Mouse (Mus musculus): ENCODE measurements around the gene Chadl. TPM values are rescaled to one million over a fixed set of nuclear protein-coding genes. Genes with fewer than 3 reads are reported as not detected.
"Not testable (repeated sequence)": the region's sequence is repeated elsewhere in the genome, so short reads cannot be mapped to it uniquely, and the experiment has no call there.

Chadl gene
- polyA plus RNA-seq, 1 experiment from 2014 or later, result 1.5 TPM

GRCm38 (mm10) chr15:81708991-81709390, 11.9 kb upstream of the Chadl start:
- no peak overlapping the region for H3K4me2 ChIP-seq
- no peak overlapping the region for H3K27ac ChIP-seq (ENCODE audit: low read depth, low read length)
- WGBS (ENCODE audit: insufficient replicate concordance), result 93% methylated on average over 11 of the region's 11 CpGs
- H3K4me1 ChIP-seq (ENCODE audit: control insufficient read depth, insufficient read depth, low read length), result no peaks in the 10 kb centered on the region
- H3K36me3 ChIP-seq (ENCODE audit: control insufficient read depth, insufficient read depth, low read length), result peaks cover 57% of the 10 kb centered on the region
- H3K9me3 ChIP-seq (replicated peaks; ENCODE audit: control insufficient read depth, low read length), result no peaks in the 10 kb centered on the region
- H3K27me3 ChIP-seq (ENCODE audit: control insufficient read depth, insufficient read depth, low read length), result no peaks in the 10 kb centered on the region
- ATAC-seq (replicated peaks; ENCODE audit: insufficient number of reproducible peaks, low FRiP score, low TSS enrichment), result no peak
- H3K4me3 ChIP-seq (ENCODE audit: low read depth, low read length), result no peak overlapping the region
- no peak overlapping the region for H3K9ac ChIP-seq (ENCODE audit: low read depth, low read length)

GRCm38 (mm10) chr15:81703094-81703489, 6.0 kb upstream of the Chadl start:
- Histone ChIP-seq H3K36me3 (ENCODE audit: control insufficient read depth, insufficient read depth, low read length) (peaks cover 22% of the 10 kb centered on the region), H3K4me1 (ENCODE audit: control insufficient read depth, insufficient read depth, low read length) (no peaks in the 10 kb centered on the region), H3K4me3 (ENCODE audit: low read depth, low read length) (no peak overlapping the region), H3K4me2 (no peak overlapping the region), H3K27me3 (ENCODE audit: control insufficient read depth, insufficient read depth, low read length) (no peaks in the 10 kb centered on the region), H3K27ac (ENCODE audit: low read depth, low read length) (no peak overlapping the region), H3K9ac (ENCODE audit: low read depth, low read length) (no peak overlapping the region), H3K9me3 (replicated peaks; ENCODE audit: control insufficient read depth, low read length) (no peaks in the 10 kb centered on the region)
- no peak for ATAC-seq (replicated peaks; ENCODE audit: insufficient number of reproducible peaks, low FRiP score, low TSS enrichment)
- 86% methylated on average over 3 of the region's 3 CpGs for WGBS (ENCODE audit: insufficient replicate concordance)

GRCm38 (mm10) chr15:81702306-81703093, 5.4 kb upstream of the Chadl start:
- no peak overlapping the region for H3K4me3 ChIP-seq (ENCODE audit: low read depth, low read length)
- H3K4me1 ChIP-seq (ENCODE audit: control insufficient read depth, insufficient read depth, low read length), result no peaks in the 10 kb centered on the region
- H3K4me2 ChIP-seq, result no peak overlapping the region
- no peak overlapping the region for H3K27ac ChIP-seq (ENCODE audit: low read depth, low read length)
- H3K27me3 ChIP-seq (ENCODE audit: control insufficient read depth, insufficient read depth, low read length), result no peaks in the 10 kb centered on the region
- no peak for ATAC-seq (replicated peaks; ENCODE audit: insufficient number of reproducible peaks, low FRiP score, low TSS enrichment)
- 87% methylated on average over 13 of the region's 13 CpGs for WGBS (ENCODE audit: insufficient replicate concordance)
- H3K36me3 ChIP-seq (ENCODE audit: control insufficient read depth, insufficient read depth, low read length), result peaks cover 19% of the 10 kb centered on the region
- no peaks in the 10 kb centered on the region for H3K9me3 ChIP-seq (replicated peaks; ENCODE audit: control insufficient read depth, low read length)
- no peak overlapping the region for H3K9ac ChIP-seq (ENCODE audit: low read depth, low read length)

- not testable (repeated sequence) for H3K27me3 ChIP-seq (ENCODE audit: control insufficient read depth, insufficient read depth, low read length)
Measured at GRCm38 (mm10) chr15:81701350-81701749, 4.3 kb upstream of the Chadl start.

GRCm38 (mm10) chr15:81700601-81701000, 3.5 kb upstream of the Chadl start:
- Histone ChIP-seq H3K4me3 (ENCODE audit: low read depth, low read length) (no peak overlapping the region), H3K4me1 (ENCODE audit: control insufficient read depth, insufficient read depth, low read length) (no peaks in the 10 kb centered on the region), H3K9ac (ENCODE audit: low read depth, low read length) (no peak overlapping the region), H3K27ac (ENCODE audit: low read depth, low read length) (no peak overlapping the region), H3K27me3 (ENCODE audit: control insufficient read depth, insufficient read depth, low read length) (peaks cover 12% of the 10 kb centered on the region), H3K9me3 (replicated peaks; ENCODE audit: control insufficient read depth, low read length) (no peaks in the 10 kb centered on the region), H3K4me2 (no peak overlapping the region), H3K36me3 (ENCODE audit: control insufficient read depth, insufficient read depth, low read length) (peaks cover 14% of the 10 kb centered on the region)
- WGBS (ENCODE audit: insufficient replicate concordance), result 62% methylated on average over 8 of the region's 8 CpGs
- no peak for ATAC-seq (replicated peaks; ENCODE audit: insufficient number of reproducible peaks, low FRiP score, low TSS enrichment)

More at GRCm38 (mm10) chr15:81701350-81701749, 4.3 kb upstream of the Chadl start:
- 78% methylated on average over 4 of the region's 4 CpGs for WGBS (ENCODE audit: insufficient replicate concordance)
- H3K9ac ChIP-seq (ENCODE audit: low read depth, low read length); H3K9me3 ChIP-seq (replicated peaks; ENCODE audit: control insufficient read depth, low read length); ATAC-seq (replicated peaks; ENCODE audit: insufficient number of reproducible peaks, low FRiP score, low TSS enrichment); H3K4me2 ChIP-seq; H3K27ac ChIP-seq (ENCODE audit: low read depth, low read length); H3K4me3 ChIP-seq (ENCODE audit: low read depth, low read length); H3K4me1 ChIP-seq (ENCODE audit: control insufficient read depth, insufficient read depth, low read length): not testable (repeated sequence)
- peaks cover 16% of the 10 kb centered on the region for H3K36me3 ChIP-seq (ENCODE audit: control insufficient read depth, insufficient read depth, low read length)

- no peaks in the 10 kb centered on the region for H3K4me1 ChIP-seq (ENCODE audit: control insufficient read depth, insufficient read depth, low read length)
- no peak for ATAC-seq (replicated peaks; ENCODE audit: insufficient number of reproducible peaks, low FRiP score, low TSS enrichment)
- H3K9ac ChIP-seq (ENCODE audit: low read depth, low read length), result no peak overlapping the region
- H3K27me3 ChIP-seq (ENCODE audit: control insufficient read depth, insufficient read depth, low read length), result peaks cover 12% of the 10 kb centered on the region
- peaks cover 10% of the 10 kb centered on the region for H3K36me3 ChIP-seq (ENCODE audit: control insufficient read depth, insufficient read depth, low read length)
- H3K4me2 ChIP-seq, result no peak overlapping the region
- WGBS (ENCODE audit: insufficient replicate concordance), result 73% methylated on average over 2 of the region's 2 CpGs
- H3K9me3 ChIP-seq (replicated peaks; ENCODE audit: control insufficient read depth, low read length), result no peaks in the 10 kb centered on the region
- H3K4me3 ChIP-seq (ENCODE audit: low read depth, low read length), result no peak overlapping the region
- no peak overlapping the region for H3K27ac ChIP-seq (ENCODE audit: low read depth, low read length)
Measured at GRCm38 (mm10) chr15:81700161-81700560, 3.1 kb upstream of the Chadl start.

GRCm38 (mm10) chr15:81698532-81698931, 1.4 kb upstream of the Chadl start:
- Histone ChIP-seq H3K4me1 (ENCODE audit: control insufficient read depth, insufficient read depth, low read length) (peaks cover 12% of the 10 kb centered on the region), H3K9ac (ENCODE audit: low read depth, low read length) (no peak overlapping the region), H3K27me3 (ENCODE audit: control insufficient read depth, insufficient read depth, low read length) (peaks cover 27% of the 10 kb centered on the region), H3K36me3 (ENCODE audit: control insufficient read depth, insufficient read depth, low read length) (no peaks in the 10 kb centered on the region; the same call in 1 of the 2 replicates), H3K9me3 (replicated peaks; ENCODE audit: control insufficient read depth, low read length) (no peaks in the 10 kb centered on the region), H3K4me2 (no peak overlapping the region), H3K4me3 (ENCODE audit: low read depth, low read length) (no peak overlapping the region), H3K27ac (ENCODE audit: low read depth, low read length) (no peak overlapping the region)
- 73% methylated on average over 2 of the region's 2 CpGs for WGBS (ENCODE audit: insufficient replicate concordance)
- ATAC-seq (replicated peaks; ENCODE audit: insufficient number of reproducible peaks, low FRiP score, low TSS enrichment), result no peak

GRCm38 (mm10) chr15:81697847-81698246, 760 bp upstream of the Chadl start:
- Histone ChIP-seq H3K36me3 (ENCODE audit: control insufficient read depth, insufficient read depth, low read length) (no peaks in the 10 kb centered on the region), H3K9me3 (replicated peaks; ENCODE audit: control insufficient read depth, low read length) (no peaks in the 10 kb centered on the region), H3K4me2 (no peak overlapping the region), H3K27me3 (ENCODE audit: control insufficient read depth, insufficient read depth, low read length) (peaks cover 34% of the 10 kb centered on the region), H3K4me1 (ENCODE audit: control insufficient read depth, insufficient read depth, low read length) (peaks cover 15% of the 10 kb centered on the region), H3K4me3 (ENCODE audit: low read depth, low read length) (no peak overlapping the region), H3K27ac (ENCODE audit: low read depth, low read length) (no peak overlapping the region), H3K9ac (ENCODE audit: low read depth, low read length) (no peak overlapping the region)
- ATAC-seq (replicated peaks; ENCODE audit: insufficient number of reproducible peaks, low FRiP score, low TSS enrichment), result no peak
- 49% methylated on average over 3 of the region's 3 CpGs for whole genome bisulfite sequencing (ENCODE audit: insufficient replicate concordance)

- H3K27me3 ChIP-seq (ENCODE audit: control insufficient read depth, insufficient read depth, low read length), result peaks cover 47% of the 10 kb centered on the region
- WGBS (ENCODE audit: insufficient replicate concordance), result 26% methylated on average over 19 of the region's 19 CpGs
Measured at GRCm38 (mm10) chr15:81694891-81695290, 2.2 kb downstream of the Chadl start.

More at GRCm38 (mm10) chr15:81694891-81695290, 2.2 kb downstream of the Chadl start:
- ATAC-seq (replicated peaks; ENCODE audit: insufficient number of reproducible peaks, low FRiP score, low TSS enrichment), result no peak
- H3K4me2 ChIP-seq, result peak overlapping the region; percentile 91
- peak overlapping the region; percentile 61 for H3K4me3 ChIP-seq (ENCODE audit: low read depth, low read length)
- H3K27ac ChIP-seq (ENCODE audit: low read depth, low read length), result no peak overlapping the region
- H3K4me1 ChIP-seq (ENCODE audit: control insufficient read depth, insufficient read depth, low read length), result peaks cover 15% of the 10 kb centered on the region
- no peaks in the 10 kb centered on the region for H3K9me3 ChIP-seq (replicated peaks; ENCODE audit: control insufficient read depth, low read length)
- H3K9ac ChIP-seq (ENCODE audit: low read depth, low read length), result peak overlapping the region; percentile 69
- H3K36me3 ChIP-seq (ENCODE audit: control insufficient read depth, insufficient read depth, low read length), result no peaks in the 10 kb centered on the region

Measured in heart, embryonic 11.5 days (tissue).